Mouse (Mus musculus): ENCODE measurements around the gene Ppp1r26. TPM values are rescaled to one million over a fixed set of nuclear protein-coding genes. Genes with fewer than 3 reads are reported as not detected.
"Not testable (repeated sequence)": the region's sequence is repeated elsewhere in the genome, so short reads cannot be mapped to it uniquely, and the experiment has no call there.

Ppp1r26 gene
- total and polyA plus RNA-seq, 2 experiments from 2014 or later, result 11.2 to 58.8 TPM

DNA sequence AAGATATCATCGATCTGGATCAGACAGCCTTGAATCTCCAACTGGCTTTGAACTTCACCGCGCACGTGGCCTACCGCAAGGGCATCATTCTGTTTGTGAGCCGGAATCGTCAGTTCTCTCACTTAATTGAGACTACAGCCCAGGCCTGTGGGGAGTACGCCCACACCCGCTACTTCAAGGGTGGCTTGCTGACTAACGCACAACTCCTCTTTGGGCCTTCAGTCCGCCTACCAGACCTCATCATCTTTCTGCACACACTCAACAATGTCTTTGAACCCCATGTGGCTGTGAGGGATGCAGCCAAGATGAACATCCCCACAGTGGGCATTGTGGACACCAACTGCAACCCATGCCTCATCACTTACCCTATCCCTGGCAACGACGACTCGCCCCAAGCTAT lies 22.9 kb downstream of the Ppp1r26 start:
- no peak overlapping the region for H3K4me3 ChIP-seq (ENCODE audit: low read length)
- no peaks in the 10 kb centered on the region for H3K27me3 ChIP-seq (ENCODE audit: insufficient read depth, low read length)
- H3K9me3 ChIP-seq (ENCODE audit: low read length), result no peaks in the 10 kb centered on the region; the same call in 1 of the 2 replicates
- peaks cover 20% of the 10 kb centered on the region; the same call in 1 of the 2 replicates for H3K36me3 ChIP-seq (ENCODE audit: insufficient read depth, low read length)
- no peak for DNase-seq (ENCODE audit: low spot score)
- no peak for ATAC-seq
- WGBS, result 97% methylated on average over 14 of the region's 14 CpGs
- no peak overlapping the region for H3K9ac ChIP-seq (replicated peaks; ENCODE audit: low read length)
- H3K4me2 ChIP-seq (ENCODE audit: low read depth, low read length), result no peak overlapping the region
- peaks cover 15% of the 10 kb centered on the region for H3K4me1 ChIP-seq (ENCODE audit: insufficient read depth, low read length)
- H3K27ac ChIP-seq, result no peak overlapping the region
- TF ChIP-seq CTCF (IDR thresholded peaks at IDR 0.05; ENCODE audit: low read depth), result no peak

DNA sequence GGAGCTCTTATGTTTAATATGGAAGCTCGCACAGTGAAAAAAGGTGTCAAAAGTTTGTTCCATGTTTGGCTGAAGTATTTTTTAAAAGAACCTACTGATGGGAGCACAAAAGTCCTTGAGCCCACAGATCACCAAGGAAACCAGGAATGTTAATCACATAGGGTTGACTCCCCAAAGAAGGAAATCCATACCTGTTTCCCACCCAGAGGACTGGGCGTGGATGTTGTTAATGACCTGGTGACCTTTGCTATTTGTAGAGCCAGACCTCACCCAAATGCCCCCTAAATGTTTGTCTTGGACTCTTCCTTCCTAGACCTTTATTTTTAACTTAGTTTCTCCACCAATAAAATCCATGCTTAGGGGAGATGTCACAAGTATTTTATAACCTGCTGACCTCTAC lies 24.0 kb downstream of the Ppp1r26 start:
- H3K4me2 ChIP-seq (ENCODE audit: low read depth, low read length), result no peak overlapping the region
- peaks cover 20% of the 10 kb centered on the region; the same call in 1 of the 2 replicates for H3K36me3 ChIP-seq (ENCODE audit: insufficient read depth, low read length)
- 95% methylated on average over 2 of the region's 2 CpGs for WGBS
- H3K9ac ChIP-seq (replicated peaks; ENCODE audit: low read length), result no peak overlapping the region
- H3K27ac ChIP-seq, result no peak overlapping the region
- H3K4me1 ChIP-seq (ENCODE audit: insufficient read depth, low read length), result peaks cover 15% of the 10 kb centered on the region
- no peaks in the 10 kb centered on the region for H3K27me3 ChIP-seq (ENCODE audit: insufficient read depth, low read length)
- ATAC-seq (no peak), DNase-seq (ENCODE audit: low spot score) (no peak)
- TF ChIP-seq CTCF (IDR thresholded peaks at IDR 0.05; ENCODE audit: low read depth), result no peak
- no peak overlapping the region for H3K4me3 ChIP-seq (ENCODE audit: low read length)
- H3K9me3 ChIP-seq (ENCODE audit: low read length), result no peaks in the 10 kb centered on the region; the same call in 1 of the 2 replicates

DNA sequence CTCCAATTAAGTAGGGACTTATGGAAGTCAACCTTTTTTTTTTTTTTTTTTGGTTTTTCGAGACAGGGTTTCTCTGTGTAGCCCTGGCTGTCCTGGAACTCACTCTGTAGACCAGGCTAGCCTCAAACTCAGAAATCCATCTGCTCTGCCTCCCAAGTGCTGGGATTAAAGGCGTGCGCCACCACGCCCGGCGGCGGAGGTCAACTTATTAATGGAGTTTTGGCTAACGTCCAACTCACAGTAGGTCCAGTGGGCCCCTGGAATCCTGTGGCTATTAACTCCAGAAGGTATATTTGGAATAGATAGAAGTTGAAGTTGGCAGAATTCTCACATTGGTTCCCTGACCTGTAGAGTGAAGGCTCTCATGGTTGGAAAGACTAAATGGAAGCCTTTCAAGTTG lies 25.4 kb downstream of the Ppp1r26 start:
- not testable (repeated sequence) for H3K27me3 ChIP-seq (ENCODE audit: insufficient read depth, low read length); H3K9me3 ChIP-seq (ENCODE audit: low read length); H3K4me2 ChIP-seq (ENCODE audit: low read depth, low read length); H3K9ac ChIP-seq (replicated peaks; ENCODE audit: low read length); H3K4me3 ChIP-seq (ENCODE audit: low read length); H3K27ac ChIP-seq; H3K4me1 ChIP-seq (ENCODE audit: insufficient read depth, low read length); ATAC-seq; DNase-seq (ENCODE audit: low spot score)
- peaks cover 20% of the 10 kb centered on the region; the same call in 1 of the 2 replicates for H3K36me3 ChIP-seq (ENCODE audit: insufficient read depth, low read length)
- WGBS, result 94% methylated on average over 8 of the region's 8 CpGs

GRCm38 (mm10) chr2:28477993-28478392 lies 31.4 kb downstream of the Ppp1r26 start:
- not testable (repeated sequence) for H3K4me2 ChIP-seq (ENCODE audit: low read depth, low read length); H3K27ac ChIP-seq; H3K4me1 ChIP-seq (ENCODE audit: insufficient read depth, low read length); DNase-seq (ENCODE audit: low spot score); H3K9me3 ChIP-seq (ENCODE audit: low read length); ATAC-seq; H3K9ac ChIP-seq (replicated peaks; ENCODE audit: low read length); H3K4me3 ChIP-seq (ENCODE audit: low read length); H3K27me3 ChIP-seq (ENCODE audit: insufficient read depth, low read length); H3K36me3 ChIP-seq (ENCODE audit: insufficient read depth, low read length)
- 92% methylated on average over 5 of the region's 5 CpGs for WGBS

DNA sequence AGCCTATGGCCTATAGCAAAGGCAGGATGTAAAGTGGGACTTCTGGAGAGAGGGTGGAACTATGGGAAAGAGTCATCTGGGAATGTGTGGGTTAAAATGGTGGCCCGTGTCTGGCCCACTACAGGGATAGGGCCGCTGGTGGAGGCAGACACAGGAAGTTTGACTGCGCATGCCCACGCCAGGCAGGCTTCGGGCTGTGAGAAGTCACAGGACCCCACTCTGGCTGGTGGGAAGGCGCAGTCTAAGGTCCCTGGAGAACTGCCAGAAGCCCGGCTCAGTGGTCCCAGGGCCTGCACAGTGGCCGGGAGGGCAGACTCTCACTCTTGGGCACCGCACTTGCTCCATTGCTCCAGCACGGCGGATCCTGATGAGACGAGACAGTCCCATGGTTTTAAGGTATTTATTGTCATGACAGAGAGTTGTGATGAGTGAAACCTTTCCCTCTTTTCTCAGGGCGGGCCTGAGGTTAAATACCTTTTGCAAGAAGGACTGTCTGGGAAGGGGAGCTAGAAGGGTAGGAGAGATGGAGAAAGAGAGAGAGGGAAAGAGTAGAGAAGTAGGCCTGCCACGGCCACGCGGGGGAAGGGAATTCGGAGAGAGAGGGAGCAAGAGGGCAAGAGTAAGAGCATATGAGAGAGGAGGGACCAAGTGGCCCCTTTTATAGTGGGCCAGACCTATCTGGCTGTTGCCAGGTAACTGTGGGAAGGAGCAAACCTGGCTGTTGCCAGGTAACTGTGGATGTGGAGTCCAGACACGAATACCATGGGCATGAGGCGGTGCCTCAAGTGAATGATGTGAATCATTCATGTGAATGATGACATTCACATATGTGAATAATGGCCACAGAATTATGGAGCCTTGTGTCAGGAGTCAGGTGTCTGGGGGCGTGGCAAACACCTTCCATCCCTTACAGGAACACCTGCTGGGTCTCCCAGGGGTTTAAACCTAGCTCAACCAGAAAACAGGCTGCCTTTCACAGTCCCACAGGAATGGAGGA lies 32.9 kb downstream of the Ppp1r26 start:
- peak overlapping the region; percentile 3; the same call in 1 of the 2 replicates for H3K4me2 ChIP-seq (ENCODE audit: low read depth, low read length)
- H3K27ac ChIP-seq, result no peak overlapping the region
- no peak for ATAC-seq
- DNase-seq (ENCODE audit: low spot score), result no peak
- 78% methylated on average over 20 of the region's 20 CpGs for WGBS
- H3K9ac ChIP-seq (replicated peaks; ENCODE audit: low read length), result no peak overlapping the region
- no peaks in the 10 kb centered on the region for H3K4me1 ChIP-seq (ENCODE audit: insufficient read depth, low read length)
- no peak overlapping the region for H3K4me3 ChIP-seq (ENCODE audit: low read length)
- no peaks in the 10 kb centered on the region for H3K27me3 ChIP-seq (ENCODE audit: insufficient read depth, low read length)
- no peaks in the 10 kb centered on the region for H3K9me3 ChIP-seq (ENCODE audit: low read length)
- no peak for TF ChIP-seq CTCF (IDR thresholded peaks at IDR 0.05; ENCODE audit: low read depth)
- H3K36me3 ChIP-seq (ENCODE audit: insufficient read depth, low read length), result no peaks in the 10 kb centered on the region

DNA sequence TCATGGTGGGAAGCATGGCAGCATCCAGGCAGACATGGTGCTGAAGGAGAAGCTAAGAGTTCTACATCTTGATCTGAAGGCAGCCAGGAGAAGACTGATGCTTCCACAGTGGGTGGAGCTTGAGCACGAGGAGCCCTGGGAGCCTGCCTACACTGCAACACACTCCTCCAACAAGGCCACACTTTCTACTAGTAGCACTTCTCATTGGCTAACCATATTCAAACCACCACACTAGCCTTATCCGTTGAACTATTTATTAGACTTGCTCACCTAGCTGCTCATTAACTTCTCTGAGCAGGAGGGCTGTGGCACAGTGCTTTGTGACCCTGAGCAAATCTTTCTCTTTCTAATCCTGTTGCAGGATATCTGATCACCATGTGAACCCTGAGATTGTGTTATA lies 37.3 kb downstream of the Ppp1r26 start:
- no peaks in the 10 kb centered on the region for H3K9me3 ChIP-seq (ENCODE audit: low read length)
- no peak overlapping the region for H3K4me2 ChIP-seq (ENCODE audit: low read depth, low read length)
- no peak for TF ChIP-seq CTCF (IDR thresholded peaks at IDR 0.05; ENCODE audit: low read depth)
- WGBS, result 65% methylated on average over 2 of the region's 2 CpGs
- no peak overlapping the region for H3K4me3 ChIP-seq (ENCODE audit: low read length)
- H3K27ac ChIP-seq, result no peak overlapping the region
- no peaks in the 10 kb centered on the region for H3K27me3 ChIP-seq (ENCODE audit: insufficient read depth, low read length)
- no peaks in the 10 kb centered on the region for H3K4me1 ChIP-seq (ENCODE audit: insufficient read depth, low read length)
- DNase-seq (ENCODE audit: low spot score) (no peak), ATAC-seq (no peak)
- no peaks in the 10 kb centered on the region for H3K36me3 ChIP-seq (ENCODE audit: insufficient read depth, low read length)
- no peak overlapping the region for H3K9ac ChIP-seq (replicated peaks; ENCODE audit: low read length)

- DNase-seq (ENCODE audit: low spot score) (no peak), ATAC-seq (no peak)
- 78% methylated on average over 2 of the region's 2 CpGs for WGBS
- Histone ChIP-seq H3K9me3 (ENCODE audit: low read length) (no peaks in the 10 kb centered on the region), H3K4me2 (ENCODE audit: low read depth, low read length) (no peak overlapping the region), H3K4me1 (ENCODE audit: insufficient read depth, low read length) (no peaks in the 10 kb centered on the region), H3K36me3 (ENCODE audit: insufficient read depth, low read length) (no peaks in the 10 kb centered on the region), H3K9ac (replicated peaks; ENCODE audit: low read length) (no peak overlapping the region), H3K4me3 (ENCODE audit: low read length) (no peak overlapping the region), H3K27me3 (ENCODE audit: insufficient read depth, low read length) (no peaks in the 10 kb centered on the region), H3K27ac (no peak overlapping the region)
- TF ChIP-seq CTCF (IDR thresholded peaks at IDR 0.05; ENCODE audit: low read depth), result no peak
Observed at GRCm38 (mm10) chr2:28494521-28494920, 47.9 kb downstream of the Ppp1r26 start.
